Comparison of ENCODE assay signal across 24 mouse cellular contexts in the genomic region with DNA sequence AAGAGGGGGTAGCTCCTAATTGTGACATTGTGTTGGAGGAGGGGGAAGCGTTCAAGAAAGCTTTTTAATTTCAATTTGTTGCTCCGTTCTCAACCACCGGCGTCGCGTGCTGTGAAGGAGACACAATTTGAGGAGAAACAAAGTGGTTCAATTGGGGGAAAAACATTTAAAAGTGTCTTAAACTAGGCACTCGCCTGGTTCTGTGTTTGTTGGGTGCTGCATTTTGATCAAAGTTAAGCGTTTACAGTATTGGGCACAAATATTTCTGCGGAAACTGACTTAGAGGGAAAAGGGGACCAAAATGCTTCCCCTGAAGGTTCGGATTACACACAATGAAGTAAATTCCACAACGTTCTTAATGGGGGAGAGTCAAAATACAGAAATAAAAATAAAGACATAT. TPM values are rescaled to one million over a fixed set of nuclear protein-coding genes. Genes with fewer than 3 reads are reported as not detected.
"Had no signal": no experiment of that assay in that cellular context is flagged by ENCODE, and none has a peak within 500 bp of the region (broad histone marks: within the 10 kb centered on the region; RNA-seq: fewer than 3 reads in every experiment).

No protein-coding gene starts in this region.

- DNase-seq: kidney, adult 11 months; kidney, adult 8-10 months; kidney, postnatal 14 days; left cerebral cortex, postnatal 4 days; liver, embryonic 13.5 days; lung, adult 2 months; lung, postnatal 14 days; midbrain, embryonic 14.5 days; right cerebral cortex, postnatal 25 days; spleen, adult 18-20 months; thymus, postnatal 25 days had no signal

- H3K9me3 ChIP-seq: kidney, embryonic 15.5 days; limb, embryonic 13.5 days; liver, embryonic 13.5 days; neural tube, embryonic 13.5 days; stomach, embryonic 15.5 days had no signal

- H3K4me1 ChIP-seq: limb, embryonic 13.5 days; liver, embryonic 13.5 days; neural tube, embryonic 13.5 days; stomach, embryonic 15.5 days had no signal

- H3K4me2 ChIP-seq: limb, embryonic 13.5 days; liver, embryonic 13.5 days; neural tube, embryonic 13.5 days; stomach, embryonic 15.5 days had no signal

- H3K4me3 ChIP-seq: limb, embryonic 13.5 days; liver, embryonic 13.5 days; neural tube, embryonic 13.5 days; stomach, embryonic 15.5 days had no signal

- H3K9ac ChIP-seq: kidney, embryonic 15.5 days; limb, embryonic 13.5 days; liver, embryonic 13.5 days; neural tube, embryonic 13.5 days; stomach, embryonic 15.5 days had no signal

- H3K36me3 ChIP-seq: kidney, embryonic 15.5 days; limb, embryonic 13.5 days; liver, embryonic 13.5 days; neural tube, embryonic 13.5 days; stomach, embryonic 15.5 days had no signal

- H3K27ac ChIP-seq: kidney, embryonic 15.5 days; limb, embryonic 13.5 days; liver, embryonic 13.5 days; macrophage; neural tube, embryonic 13.5 days; stomach, embryonic 15.5 days had no signal

RNA-seq across cellular contexts. Expression of gene Hoxb13, which starts 10.2 kb away (rescaled TPM):
- total RNA-seq: layer of hippocampus, adult 18-20 months; layer of hippocampus, postnatal 14 days; left cerebral cortex, adult 8-10 months; left cerebral cortex, postnatal 14 days; left cerebral cortex, postnatal 4 days; liver, adult 2 months; megakaryocyte, adult 5-6 weeks; midbrain, postnatal 0 days had no signal
- polyA plus RNA-seq: limb, embryonic 13.5 days; liver, embryonic 13.5 days; liver, embryonic 16.5 days; lung, adult 2 months; macrophage; midbrain, embryonic 14.5 days; midbrain, postnatal 0 days; neural tube, embryonic 13.5 days; stomach, embryonic 15.5 days had no signal
